Mouse (Mus musculus): Measurements from ENCODE around the gene Ltc4s. TPM values are rescaled to one million over a fixed set of nuclear protein-coding genes. Genes with fewer than 3 reads are reported as not detected.

Ltc4s gene
- polyA plus RNA-seq, 1 experiment from 2014 or later: 1.6 TPM

DNA sequence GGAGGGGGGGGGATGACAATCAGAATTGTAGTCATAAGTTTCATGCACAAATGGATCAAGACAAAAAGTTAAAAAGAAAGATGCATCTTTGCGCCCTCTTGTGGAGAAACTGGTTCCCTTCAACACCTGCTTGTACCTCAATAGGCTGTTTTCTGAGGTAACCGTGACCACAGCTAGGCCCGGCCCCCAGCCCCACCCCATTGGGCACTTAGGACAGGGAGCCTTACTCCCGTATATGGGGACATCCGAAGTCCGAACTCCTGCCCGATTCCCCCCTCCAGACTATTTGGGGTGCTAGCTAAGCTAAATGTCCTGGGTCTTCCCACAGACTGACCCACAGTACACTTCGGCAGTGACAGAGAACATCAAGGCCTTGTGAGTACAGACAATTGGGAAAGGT, 7.0 kb downstream of the Ltc4s start:
- 0 out of 2 replicates have a peak, but pooled peaks cover 5% of the 10 kb centered on the region for H3K27me3 ChIP-seq
- H3K4me1 ChIP-seq (replicated peaks): peaks cover 36% of the 10 kb centered on the region
- peak overlapping the region; percentile 60 for H3K4me2 ChIP-seq
- no peak overlapping the region for H3K27ac ChIP-seq
- H3K36me3 ChIP-seq: peaks cover 38% of the 10 kb centered on the region
- peak overlapping the region; percentile 28; the same call in 1 of the 2 replicates for H3K4me3 ChIP-seq
- no peak overlapping the region for H3K9ac ChIP-seq
- no peak for ATAC-seq (replicated peaks; ENCODE audit: insufficient number of reproducible peaks, insufficient read depth, low FRiP score, low read depth)
- WGBS: 27% methylated on average over 8 of the region's 8 CpGs
- no peaks in the 10 kb centered on the region for H3K9me3 ChIP-seq (replicated peaks)

- H3K4me2 ChIP-seq: peak overlapping the region; percentile 60
- H3K4me1 ChIP-seq (replicated peaks): peaks cover 38% of the 10 kb centered on the region
- H3K9me3 ChIP-seq (replicated peaks): no peaks in the 10 kb centered on the region
- peaks cover 38% of the 10 kb centered on the region for H3K36me3 ChIP-seq
- ATAC-seq (replicated peaks; ENCODE audit: insufficient number of reproducible peaks, insufficient read depth, low FRiP score, low read depth): no peak
- H3K27ac ChIP-seq: no peak overlapping the region
- no peak overlapping the region for H3K9ac ChIP-seq
- 0 out of 2 replicates have a peak, but pooled peaks cover 5% of the 10 kb centered on the region for H3K27me3 ChIP-seq
- WGBS: 38% methylated on average over 45 of the region's 45 CpGs
- H3K4me3 ChIP-seq: peak overlapping the region; percentile 28
These were observed 7.7 kb downstream of the Ltc4s start for GRCm38 (mm10) chr11:50230481-50231304.

DNA sequence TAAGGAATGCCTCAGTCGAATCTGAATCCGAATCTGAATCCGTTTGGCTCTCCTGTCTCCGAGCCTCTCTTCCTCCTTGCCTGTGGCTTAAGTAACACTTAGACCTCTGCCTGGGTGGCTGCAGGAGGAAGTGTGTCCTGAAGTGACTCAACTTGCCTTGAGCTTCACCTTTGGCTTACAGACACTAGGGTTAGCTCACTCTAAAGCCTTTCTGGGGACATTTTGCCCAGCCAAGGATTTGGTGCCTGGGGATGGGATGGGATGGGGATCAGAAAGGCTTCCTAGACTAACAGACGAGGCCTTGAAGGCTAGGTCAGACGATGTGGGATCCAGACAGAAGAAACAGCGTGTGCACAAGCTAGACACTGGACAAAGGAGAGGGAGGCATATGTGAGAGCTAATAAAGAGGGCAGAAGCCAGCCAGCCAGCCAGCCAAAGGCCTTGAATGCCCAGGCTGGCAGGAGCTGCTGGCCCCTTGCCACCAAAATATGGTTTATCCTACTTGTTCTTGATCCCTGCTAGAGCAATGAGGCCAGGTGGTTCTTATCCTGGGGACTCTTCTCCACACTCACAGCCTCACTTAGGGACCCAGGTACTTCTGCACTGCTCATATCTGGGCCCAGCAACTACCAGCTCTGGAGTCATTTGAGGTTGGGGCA, 9.0 kb downstream of the Ltc4s start:
- Histone ChIP-seq H3K9ac (no peak overlapping the region), H3K27me3 (0 out of 2 replicates have a peak, but pooled peaks cover 5% of the 10 kb centered on the region), H3K4me1 (replicated peaks) (peaks cover 38% of the 10 kb centered on the region), H3K27ac (no peak overlapping the region), H3K4me2 (no peak overlapping the region), H3K36me3 (peaks cover 29% of the 10 kb centered on the region), H3K4me3 (no peak overlapping the region), H3K9me3 (replicated peaks) (no peaks in the 10 kb centered on the region)
- no peak for ATAC-seq (replicated peaks; ENCODE audit: insufficient number of reproducible peaks, insufficient read depth, low FRiP score, low read depth)
- 62% methylated on average over 7 of the region's 7 CpGs for WGBS

DNA sequence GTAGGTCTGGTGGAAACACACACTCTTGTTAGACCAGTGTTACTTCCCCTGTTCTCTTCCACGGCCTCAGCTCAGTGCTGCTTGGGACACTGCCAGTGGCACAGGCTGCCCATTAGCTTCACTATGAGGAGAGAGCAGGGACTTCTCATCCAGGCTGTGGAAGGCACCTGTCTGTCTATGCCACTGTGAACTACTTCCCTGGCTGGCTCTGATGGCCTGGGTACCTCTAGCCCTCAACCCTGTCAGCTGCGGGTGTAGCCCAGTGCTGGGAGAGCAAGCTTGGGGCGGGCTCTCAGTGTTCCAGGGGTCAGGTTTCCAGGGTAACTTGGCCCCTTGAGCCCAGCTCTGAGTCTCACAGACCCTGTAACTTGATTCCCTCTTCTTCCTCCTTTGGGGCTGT, 9.6 kb downstream of the Ltc4s start:
- ATAC-seq (replicated peaks; ENCODE audit: insufficient number of reproducible peaks, insufficient read depth, low FRiP score, low read depth): no peak
- WGBS: 56% methylated on average over 3 of the region's 3 CpGs
- Histone ChIP-seq H3K27me3 (0 out of 2 replicates have a peak, but pooled peaks cover 5% of the 10 kb centered on the region), H3K9me3 (replicated peaks) (no peaks in the 10 kb centered on the region), H3K36me3 (peaks cover 23% of the 10 kb centered on the region), H3K27ac (no peak overlapping the region), H3K4me1 (replicated peaks) (peaks cover 42% of the 10 kb centered on the region), H3K9ac (no peak overlapping the region), H3K4me2 (no peak overlapping the region), H3K4me3 (no peak overlapping the region)

DNA sequence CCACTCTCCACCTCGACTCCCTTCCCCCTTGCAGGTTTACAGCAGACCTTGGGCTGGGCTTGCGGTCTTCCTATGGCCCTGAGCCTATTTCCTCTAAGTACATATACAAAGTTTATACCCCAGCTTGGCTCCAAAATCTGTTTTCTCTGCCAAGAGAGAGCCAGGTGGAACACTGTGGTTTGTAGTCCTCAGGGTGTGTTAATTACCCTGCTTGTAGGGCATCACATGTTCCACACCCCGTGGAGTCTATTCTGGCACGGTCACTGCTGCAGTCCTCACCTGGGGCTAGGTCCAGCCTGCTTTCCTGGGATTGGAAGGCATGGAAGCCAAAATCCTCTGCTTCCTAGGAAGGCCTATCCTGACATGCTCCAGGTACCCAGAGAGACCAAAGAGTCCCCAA, 10.7 kb downstream of the Ltc4s start:
- no peak for ATAC-seq (replicated peaks; ENCODE audit: insufficient number of reproducible peaks, insufficient read depth, low FRiP score, low read depth)
- no peak overlapping the region for H3K4me2 ChIP-seq
- 0 out of 2 replicates have a peak, but pooled peaks cover 5% of the 10 kb centered on the region for H3K27me3 ChIP-seq
- no peak overlapping the region for H3K4me3 ChIP-seq
- H3K27ac ChIP-seq: no peak overlapping the region
- no peaks in the 10 kb centered on the region for H3K9me3 ChIP-seq (replicated peaks)
- peaks cover 13% of the 10 kb centered on the region for H3K36me3 ChIP-seq
- H3K9ac ChIP-seq: no peak overlapping the region
- 80% methylated on average over 4 of the region's 4 CpGs for WGBS
- peaks cover 47% of the 10 kb centered on the region for H3K4me1 ChIP-seq (replicated peaks)

DNA sequence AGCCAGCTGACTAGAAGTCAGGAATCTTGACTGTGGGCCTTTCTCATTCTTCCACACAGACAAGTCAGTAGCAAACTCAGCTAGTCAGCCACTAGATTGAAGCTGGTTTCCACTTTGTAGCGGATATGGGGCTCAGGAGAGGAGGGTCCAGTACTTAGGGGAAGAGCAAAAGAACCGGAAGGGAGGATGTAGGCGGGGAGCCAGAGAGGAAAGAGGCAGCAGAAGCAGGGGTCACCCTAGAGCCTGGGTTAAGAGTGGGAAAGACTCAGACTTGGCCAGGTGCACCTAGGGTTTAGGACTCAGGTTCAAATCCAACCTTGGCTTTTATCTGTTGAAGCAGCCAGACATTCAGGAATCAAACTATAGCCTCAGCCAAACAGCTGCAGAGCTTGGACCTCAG, 11.2 kb downstream of the Ltc4s start:
- Histone ChIP-seq H3K4me2 (peak overlapping the region; percentile 88), H3K9ac (no peak overlapping the region), H3K36me3 (peaks cover 8% of the 10 kb centered on the region), H3K9me3 (replicated peaks) (no peaks in the 10 kb centered on the region), H3K4me3 (peak overlapping the region; percentile 88; the same call in 1 of the 2 replicates), H3K27ac (peak overlapping the region; percentile 77), H3K4me1 (replicated peaks) (peaks cover 47% of the 10 kb centered on the region), H3K27me3 (0 out of 2 replicates have a peak, but pooled peaks cover 1% of the 10 kb centered on the region)
- WGBS: 67% methylated on average over 3 of the region's 3 CpGs
- ATAC-seq (replicated peaks; ENCODE audit: insufficient number of reproducible peaks, insufficient read depth, low FRiP score, low read depth): no peak

GRCm38 (mm10) chr11:50226406-50226805, 12.0 kb downstream of the Ltc4s start:
- ATAC-seq (replicated peaks; ENCODE audit: insufficient number of reproducible peaks, insufficient read depth, low FRiP score, low read depth): no peak
- 34% methylated on average over 2 of the region's 2 CpGs for WGBS
- Histone ChIP-seq H3K9ac (peak overlapping the region; percentile 94), H3K27me3 (no peaks in the 10 kb centered on the region), H3K4me2 (peak overlapping the region; percentile 88), H3K9me3 (replicated peaks) (no peaks in the 10 kb centered on the region), H3K27ac (peak overlapping the region; percentile 77), H3K36me3 (no peaks in the 10 kb centered on the region; the same call in 1 of the 2 replicates), H3K4me1 (replicated peaks) (peaks cover 47% of the 10 kb centered on the region), H3K4me3 (peak overlapping the region; percentile 88)

GRCm38 (mm10) chr11:50225611-50226378, 12.6 kb downstream of the Ltc4s start:
- Histone ChIP-seq H3K9ac (peak overlapping the region; percentile 94), H3K36me3 (no peaks in the 10 kb centered on the region), H3K4me1 (replicated peaks) (peaks cover 44% of the 10 kb centered on the region), H3K9me3 (replicated peaks) (no peaks in the 10 kb centered on the region), H3K4me2 (peak overlapping the region; percentile 88), H3K27me3 (no peaks in the 10 kb centered on the region), H3K27ac (peak overlapping the region; percentile 77), H3K4me3 (peak overlapping the region; percentile 88)
- 3% methylated on average over 34 of the region's 34 CpGs for WGBS
- ATAC-seq (replicated peaks; ENCODE audit: insufficient number of reproducible peaks, insufficient read depth, low FRiP score, low read depth): peak; percentile 40; the same call in 1 of the 2 replicates

GRCm38 (mm10) chr11:50224671-50225530, 13.5 kb downstream of the Ltc4s start:
- no peaks in the 10 kb centered on the region for H3K27me3 ChIP-seq
- H3K9me3 ChIP-seq (replicated peaks): no peaks in the 10 kb centered on the region
- H3K4me1 ChIP-seq (replicated peaks): peaks cover 42% of the 10 kb centered on the region
- H3K27ac ChIP-seq: peak overlapping the region; percentile 77
- peak overlapping the region; percentile 94 for H3K9ac ChIP-seq
- no peaks in the 10 kb centered on the region for H3K36me3 ChIP-seq
- under 1% methylated on average over 70 of the region's 70 CpGs for WGBS
- H3K4me3 ChIP-seq: peak overlapping the region; percentile 88
- peak overlapping the region; percentile 88 for H3K4me2 ChIP-seq
- ATAC-seq (replicated peaks; ENCODE audit: insufficient number of reproducible peaks, insufficient read depth, low FRiP score, low read depth): peak; percentile 86
